Mouse (Mus musculus) midbrain, postnatal 0 days (tissue): ENCODE data around the gene Gabrb2. TPM values are rescaled to one million over a fixed set of nuclear protein-coding genes. Genes with fewer than 3 reads are reported as not detected.

Source experiments
- ATAC-seq: fragments of 200-750 bp; cut with Nextera tagmentation; 2 replicates; pipeline ENCODE4 v1.8.0; 2017; ENCODE audit warnings: moderate number of reproducible peaks, mild to moderate bottlenecking, moderate TSS enrichment, moderate library complexity; ENCODE audit not compliant: low FRiP score
- DNase-seq: peaks from one replicate; pipeline ENCODE4 v3.0.0-alpha.2; 2015; ENCODE audit warnings: low spot score
- H3K27ac ChIP-seq: fragments of 300-500 bp; sonication (generic); 2 replicates; pipeline ENCODE4 v1.5.1; 2014; ENCODE audit warnings: low read depth, mild to moderate bottlenecking, low read length, mixed read lengths
- H3K27me3 ChIP-seq: fragments of 300-500 bp; sonication (generic); 2 replicates; pipeline ENCODE4 v1.6.1; 2014; ENCODE audit warnings: low read length, control low read depth, mixed read lengths; ENCODE audit not compliant: insufficient read depth
- H3K36me3 ChIP-seq: fragments of 300-500 bp; sonication (generic); 2 replicates; pipeline ENCODE4 v1.6.1; 2014; ENCODE audit warnings: low read length, control low read depth, mixed read lengths; ENCODE audit not compliant: insufficient read depth
- H3K4me1 ChIP-seq: fragments of 300-500 bp; sonication (generic); 2 replicates; pipeline ENCODE4 v1.6.1; 2014; ENCODE audit warnings: mild to moderate bottlenecking, control low read depth, antibody characterized with exemption, low read length, mixed read lengths; ENCODE audit not compliant: insufficient read depth
- H3K4me2 ChIP-seq: fragments of 300-500 bp; sonication (generic); 2 replicates; pipeline ENCODE4 v1.6.1; 2014; ENCODE audit warnings: low read depth, mild to moderate bottlenecking, low read length, mixed read lengths; ENCODE audit not compliant: poor library complexity, severe bottlenecking
- H3K4me3 ChIP-seq: fragments of 300-500 bp; sonication (generic); 2 replicates; pipeline ENCODE4 v1.5.1; 2014; ENCODE audit warnings: low read depth, mild to moderate bottlenecking, low read length, moderate library complexity
- H3K9ac ChIP-seq: fragments of 300-500 bp; sonication (generic); replicated peaks from 2 replicates; pipeline ENCODE4 v1.6.1; 2014; ENCODE audit warnings: mild to moderate bottlenecking, low read length, moderate library complexity, mixed read lengths; ENCODE audit not compliant: poor library complexity, severe bottlenecking
- H3K9me3 ChIP-seq: fragments of 300-500 bp; sonication (generic); 2 replicates; pipeline ENCODE4 v1.6.1; 2016; ENCODE audit warnings: low read length, control low read depth
- CTCF ChIP-seq: IDR thresholded peaks from 2 replicates; pipeline ENCODE4 v1.5.1; 2016; ENCODE audit warnings: antibody characterized with exemption, mild to moderate bottlenecking
- WGBS: fragments of 180-500 bp; shearing (Covaris S2); extraction: QIAGEN DNeasy Blood & Tissue Kit; methylation state at CpG from one replicate; pipeline ENCODE4 v1.1.7; 2014; 5-methylcytosine and 5-hydroxymethylcytosine counted together
- polyA plus RNA-seq: library from polyadenylated mRNA; unstranded; fragments of >200 nt; fragmentation: Nextera tagmentation; extraction: Ambion mirVana; gene quantifications from 2 replicates; pipeline ENCODE4 v1.2.1, GENCODE M21; 2015
- total RNA-seq: library from RNA; depleted of rRNA; stranded (reverse); fragments of >200 nt; gene quantifications from 2 replicates; pipeline ENCODE4 v1.2.3, GENCODE M21; 2014

Gabrb2 gene
- total and polyA plus RNA-seq, 2 experiments from 2014 or later, result 36.9 to 114 TPM

DNA sequence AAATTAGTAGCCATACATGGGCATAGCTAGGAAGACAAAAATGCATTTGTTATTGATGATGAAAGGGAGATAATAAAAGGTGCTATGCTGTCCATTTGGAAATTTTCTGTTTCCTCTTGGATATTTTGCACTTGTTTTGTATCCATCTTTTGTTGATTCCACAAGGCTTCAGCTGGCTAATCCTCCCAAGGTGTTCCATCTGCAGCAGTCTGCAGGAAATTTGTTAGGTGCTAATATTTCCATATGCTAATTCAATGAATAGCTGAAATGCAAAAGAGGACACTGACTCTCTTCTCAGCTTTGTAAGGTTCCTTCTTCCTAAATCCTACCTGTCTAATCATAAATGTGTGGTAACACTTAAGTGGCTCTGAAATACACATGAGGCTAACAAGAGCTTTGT is 24.1 kb downstream of the Gabrb2 start:
- H3K36me3 ChIP-seq, result no peaks in the 10 kb centered on the region
- no peaks in the 10 kb centered on the region for H3K9me3 ChIP-seq
- H3K9ac ChIP-seq, result no peak overlapping the region
- no peaks in the 10 kb centered on the region for H3K27me3 ChIP-seq
- ATAC-seq (no peak), DNase-seq (no peak)
- H3K27ac ChIP-seq, result no peak overlapping the region
- no peak overlapping the region for H3K4me3 ChIP-seq
- no peaks in the 10 kb centered on the region for H3K4me1 ChIP-seq
- no peak for TF ChIP-seq CTCF
- H3K4me2 ChIP-seq, result no peak overlapping the region

DNA sequence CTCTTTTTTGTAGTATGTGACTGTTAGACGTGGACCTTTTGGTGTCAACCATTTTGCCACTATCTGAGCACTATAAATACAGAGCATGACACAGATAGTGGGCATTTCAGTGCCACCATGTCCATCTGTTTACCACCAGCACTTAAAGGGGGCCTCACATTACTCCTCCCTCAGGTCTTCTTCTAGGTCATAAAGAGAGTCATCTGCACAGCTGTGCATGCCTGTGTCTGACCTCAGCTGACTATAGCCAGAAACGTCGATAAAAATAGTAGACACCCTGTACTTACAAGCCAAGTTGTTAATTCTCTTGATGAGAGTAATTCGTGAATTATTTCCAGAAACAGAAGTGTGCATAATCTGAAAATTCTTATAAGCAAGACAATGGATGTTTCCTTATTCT is 29.4 kb downstream of the Gabrb2 start:
- H3K36me3 ChIP-seq, result no peaks in the 10 kb centered on the region
- ATAC-seq, result no peak
- no peak overlapping the region for H3K4me3 ChIP-seq
- H3K27ac ChIP-seq, result no peak overlapping the region
- H3K9ac ChIP-seq, result no peak overlapping the region
- no peak for TF ChIP-seq CTCF
- no peaks in the 10 kb centered on the region for H3K4me1 ChIP-seq
- no peaks in the 10 kb centered on the region for H3K27me3 ChIP-seq
- WGBS, result 89% methylated on average over 4 of the region's 4 CpGs
- no peak overlapping the region for H3K4me2 ChIP-seq
- DNase-seq, result no peak
- H3K9me3 ChIP-seq, result no peaks in the 10 kb centered on the region

GRCm38 (mm10) chr11:42464136-42464535 is 44.6 kb downstream of the Gabrb2 start:
- TF ChIP-seq CTCF, result no peak
- ATAC-seq (no peak), DNase-seq (no peak)
- H3K27ac ChIP-seq, result no peak overlapping the region
- H3K4me2 ChIP-seq, result no peak overlapping the region
- no peaks in the 10 kb centered on the region for H3K36me3 ChIP-seq
- H3K4me3 ChIP-seq, result no peak overlapping the region
- H3K9me3 ChIP-seq, result no peaks in the 10 kb centered on the region
- H3K9ac ChIP-seq, result no peak overlapping the region
- no peaks in the 10 kb centered on the region for H3K27me3 ChIP-seq
- H3K4me1 ChIP-seq, result no peaks in the 10 kb centered on the region
- WGBS, result 81% methylated on average over 1 of the region's 1 CpGs

- 87% methylated on average over 3 of the region's 3 CpGs for WGBS
- no peak for TF ChIP-seq CTCF
Observed at GRCm38 (mm10) chr11:42468381-42468780, 48.8 kb downstream of the Gabrb2 start.

DNA sequence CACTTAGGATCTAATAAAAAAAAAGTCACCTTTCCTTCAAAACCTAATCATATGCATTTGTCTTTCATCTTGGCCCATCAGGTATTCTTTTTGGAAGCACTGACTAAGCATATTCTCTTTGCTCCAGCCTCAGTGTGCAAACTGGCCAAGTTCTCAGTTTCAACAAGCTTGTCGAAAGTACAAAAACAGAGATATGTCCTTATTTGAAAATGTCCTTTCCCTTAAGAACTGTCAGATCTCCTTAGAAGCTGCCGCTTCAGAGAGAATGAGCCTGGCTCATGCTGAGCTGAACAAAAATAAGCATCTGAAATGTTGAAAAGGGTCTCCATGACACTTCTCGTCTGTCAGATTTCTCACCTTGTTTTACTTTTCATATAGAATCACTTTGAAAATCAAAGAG is 55.0 kb downstream of the Gabrb2 start:
- no peak for TF ChIP-seq CTCF
- H3K9me3 ChIP-seq, result no peaks in the 10 kb centered on the region
- H3K27me3 ChIP-seq, result no peaks in the 10 kb centered on the region
- no peak overlapping the region for H3K4me2 ChIP-seq
- no peaks in the 10 kb centered on the region for H3K4me1 ChIP-seq
- no peaks in the 10 kb centered on the region for H3K36me3 ChIP-seq
- DNase-seq, result no peak
- H3K27ac ChIP-seq, result no peak overlapping the region
- no peak overlapping the region for H3K4me3 ChIP-seq
- no peak overlapping the region for H3K9ac ChIP-seq
- 43% methylated on average over 3 of the region's 3 CpGs for WGBS
- ATAC-seq, result no peak

More at GRCm38 (mm10) chr11:42468381-42468780, 48.8 kb downstream of the Gabrb2 start:
- no peak overlapping the region for H3K4me2 ChIP-seq
- H3K4me3 ChIP-seq, result no peak overlapping the region
- no peaks in the 10 kb centered on the region for H3K4me1 ChIP-seq
- no peaks in the 10 kb centered on the region for H3K27me3 ChIP-seq
- ATAC-seq (no peak), DNase-seq (peak; percentile 33)
- no peaks in the 10 kb centered on the region for H3K36me3 ChIP-seq
- no peak overlapping the region for H3K27ac ChIP-seq
- H3K9me3 ChIP-seq, result no peaks in the 10 kb centered on the region
- H3K9ac ChIP-seq, result no peak overlapping the region

GRCm38 (mm10) chr11:42487625-42488024 is 68.1 kb downstream of the Gabrb2 start:
- no peak overlapping the region for H3K4me2 ChIP-seq
- no peaks in the 10 kb centered on the region for H3K9me3 ChIP-seq
- H3K27me3 ChIP-seq, result no peaks in the 10 kb centered on the region
- no peaks in the 10 kb centered on the region for H3K36me3 ChIP-seq
- H3K4me1 ChIP-seq, result no peaks in the 10 kb centered on the region
- DNase-seq, result no peak
- no peak for TF ChIP-seq CTCF
- ATAC-seq, result no peak
- no peak overlapping the region for H3K9ac ChIP-seq
- no peak overlapping the region for H3K27ac ChIP-seq
- no peak overlapping the region for H3K4me3 ChIP-seq
